Mouse (Mus musculus): ENCODE data around the gene Omg. TPM values are rescaled to one million over a fixed set of nuclear protein-coding genes. Genes with fewer than 3 reads are reported as not detected.

The Omg gene
- polyA plus RNA-seq, 1 experiment = 175 TPM

- TF ChIP-seq CTCF (IDR thresholded peaks at IDR 0.05; ENCODE audit: extremely low read depth, insufficient read depth, low read length) = no peak
- TF ChIP-seq POLR2A (IDR thresholded peaks at IDR 0.05; ENCODE audit: extremely low read depth, insufficient read depth, low read length) = no peak
- Histone ChIP-seq H3K27ac (ENCODE audit: insufficient read depth, low read length) (no peak overlapping the region), H3K4me3 (ENCODE audit: insufficient read depth, low read length) (no peak overlapping the region), H3K4me1 (ENCODE audit: control insufficient read depth, insufficient read depth, low read length) (peaks cover 5% of the 10 kb centered on the region)
These were observed 18.0 kb upstream of the Omg start for GRCm38 (mm10) chr11:79521930-79522329.

GRCm38 (mm10) chr11:79520772-79521171 is 16.9 kb upstream of the Omg start:
- TF ChIP-seq CTCF (IDR thresholded peaks at IDR 0.05; ENCODE audit: extremely low read depth, insufficient read depth, low read length) = no peak
- TF ChIP-seq POLR2A (IDR thresholded peaks at IDR 0.05; ENCODE audit: extremely low read depth, insufficient read depth, low read length) = no peak
- H3K4me3 ChIP-seq (ENCODE audit: insufficient read depth, low read length) = no peak overlapping the region
- H3K27ac ChIP-seq (ENCODE audit: insufficient read depth, low read length) = no peak overlapping the region
- H3K4me1 ChIP-seq (ENCODE audit: control insufficient read depth, insufficient read depth, low read length) = peaks cover 5% of the 10 kb centered on the region

GRCm38 (mm10) chr11:79519878-79520291 is 16.0 kb upstream of the Omg start:
- no peak overlapping the region for H3K27ac ChIP-seq (ENCODE audit: insufficient read depth, low read length)
- H3K4me3 ChIP-seq (ENCODE audit: insufficient read depth, low read length) = no peak overlapping the region
- TF ChIP-seq CTCF (IDR thresholded peaks at IDR 0.05; ENCODE audit: extremely low read depth, insufficient read depth, low read length) (no peak), POLR2A (IDR thresholded peaks at IDR 0.05; ENCODE audit: extremely low read depth, insufficient read depth, low read length) (no peak)
- peaks cover 7% of the 10 kb centered on the region for H3K4me1 ChIP-seq (ENCODE audit: control insufficient read depth, insufficient read depth, low read length)

- Histone ChIP-seq H3K4me3 (ENCODE audit: insufficient read depth, low read length) (no peak overlapping the region), H3K4me1 (ENCODE audit: control insufficient read depth, insufficient read depth, low read length) (peaks cover 7% of the 10 kb centered on the region), H3K27ac (ENCODE audit: insufficient read depth, low read length) (peak overlapping the region; percentile 76; the same call in 1 of the 2 replicates)
- no peak for TF ChIP-seq CTCF (IDR thresholded peaks at IDR 0.05; ENCODE audit: extremely low read depth, insufficient read depth, low read length)
- TF ChIP-seq POLR2A (IDR thresholded peaks at IDR 0.05; ENCODE audit: extremely low read depth, insufficient read depth, low read length) = no peak
These were observed 15.4 kb upstream of the Omg start for GRCm38 (mm10) chr11:79519299-79519698.

- Histone ChIP-seq H3K4me1 (ENCODE audit: control insufficient read depth, insufficient read depth, low read length) (peaks cover 4% of the 10 kb centered on the region), H3K27ac (ENCODE audit: insufficient read depth, low read length) (no peak overlapping the region), H3K4me3 (ENCODE audit: insufficient read depth, low read length) (no peak overlapping the region)
- TF ChIP-seq CTCF (IDR thresholded peaks at IDR 0.05; ENCODE audit: extremely low read depth, insufficient read depth, low read length) = no peak
These were observed 11.9 kb upstream of the Omg start for GRCm38 (mm10) chr11:79515798-79516197.

- no peak overlapping the region for H3K4me3 ChIP-seq (ENCODE audit: insufficient read depth, low read length)
- peaks cover 3% of the 10 kb centered on the region; the same call in 1 of the 2 replicates for H3K4me1 ChIP-seq (ENCODE audit: control insufficient read depth, insufficient read depth, low read length)
- TF ChIP-seq POLR2A (IDR thresholded peaks at IDR 0.05; ENCODE audit: extremely low read depth, insufficient read depth, low read length) (no peak), CTCF (IDR thresholded peaks at IDR 0.05; ENCODE audit: extremely low read depth, insufficient read depth, low read length) (no peak)
- no peak overlapping the region for H3K27ac ChIP-seq (ENCODE audit: insufficient read depth, low read length)
These were observed 11.4 kb upstream of the Omg start for GRCm38 (mm10) chr11:79515331-79515730.

GRCm38 (mm10) chr11:79511970-79512369 is 8.1 kb upstream of the Omg start:
- Histone ChIP-seq H3K27ac (ENCODE audit: insufficient read depth, low read length) (no peak overlapping the region), H3K4me3 (ENCODE audit: insufficient read depth, low read length) (no peak overlapping the region), H3K4me1 (ENCODE audit: control insufficient read depth, insufficient read depth, low read length) (peaks cover 1% of the 10 kb centered on the region; the same call in 1 of the 2 replicates)
- TF ChIP-seq POLR2A (IDR thresholded peaks at IDR 0.05; ENCODE audit: extremely low read depth, insufficient read depth, low read length) (no peak), CTCF (IDR thresholded peaks at IDR 0.05; ENCODE audit: extremely low read depth, insufficient read depth, low read length) (no peak)

- peaks cover 5% of the 10 kb centered on the region for H3K4me1 ChIP-seq (ENCODE audit: control insufficient read depth, insufficient read depth, low read length)
- no peak overlapping the region for H3K27ac ChIP-seq (ENCODE audit: insufficient read depth, low read length)
- no peak overlapping the region for H3K4me3 ChIP-seq (ENCODE audit: insufficient read depth, low read length)
- no peak for TF ChIP-seq CTCF (IDR thresholded peaks at IDR 0.05; ENCODE audit: extremely low read depth, insufficient read depth, low read length)
- no peak for TF ChIP-seq POLR2A (IDR thresholded peaks at IDR 0.05; ENCODE audit: extremely low read depth, insufficient read depth, low read length)
These were observed 622 bp upstream of the Omg start for GRCm38 (mm10) chr11:79504506-79504905.

- Histone ChIP-seq H3K4me3 (ENCODE audit: insufficient read depth, low read length) (peak overlapping the region; percentile 38), H3K27ac (ENCODE audit: insufficient read depth, low read length) (peak overlapping the region; percentile 70; the same call in 1 of the 2 replicates), H3K4me1 (ENCODE audit: control insufficient read depth, insufficient read depth, low read length) (peaks cover 5% of the 10 kb centered on the region)
- TF ChIP-seq POLR2A (IDR thresholded peaks at IDR 0.05; ENCODE audit: extremely low read depth, insufficient read depth, low read length) = no peak
- TF ChIP-seq CTCF (IDR thresholded peaks at IDR 0.05; ENCODE audit: extremely low read depth, insufficient read depth, low read length) = no peak
These were observed 967 bp downstream of the Omg start for GRCm38 (mm10) chr11:79502917-79503316.

- H3K27ac ChIP-seq (ENCODE audit: insufficient read depth, low read length) = no peak overlapping the region
- TF ChIP-seq CTCF (IDR thresholded peaks at IDR 0.05; ENCODE audit: extremely low read depth, insufficient read depth, low read length) (no peak), POLR2A (IDR thresholded peaks at IDR 0.05; ENCODE audit: extremely low read depth, insufficient read depth, low read length) (no peak)
- no peak overlapping the region for H3K4me3 ChIP-seq (ENCODE audit: insufficient read depth, low read length)
- no peaks in the 10 kb centered on the region; the same call in 1 of the 2 replicates for H3K4me1 ChIP-seq (ENCODE audit: control insufficient read depth, insufficient read depth, low read length)
These were observed 8.7 kb downstream of the Omg start for GRCm38 (mm10) chr11:79494976-79495800.

Measured in cortical plate, adult 2 months (tissue).